Mouse (Mus musculus) liver, embryonic 14.5 days (tissue): ENCODE results near the gene Trp73. TPM values are rescaled to one million over a fixed set of nuclear protein-coding genes. Genes with fewer than 3 reads are reported as not detected.

Experiments
- ATAC-seq: fragments of 200-750 bp; cut with Nextera tagmentation; 2 replicates; pipeline ENCODE4 v1.8.0; 2017; ENCODE audit warnings: moderate number of reproducible peaks, mild to moderate bottlenecking, moderate library complexity; ENCODE audit not compliant: insufficient read depth
- DNase-seq, 3 experiments: peaks; one replicate each; pipeline ENCODE4 v3.0.0-alpha.2; 2012 to 2013; ENCODE audit warnings: low read depth in 3 of 3, low spot score in 3 of 3
- H3K27ac ChIP-seq: fragments of 300-500 bp; sonication (generic); 2 replicates; pipeline ENCODE4 v1.5.1; 2014; ENCODE audit warnings: moderate library complexity, mild to moderate bottlenecking, control low read depth, inconsistent platforms
- H3K27me3 ChIP-seq: fragments of 300-500 bp; sonication (generic); 2 replicates; pipeline ENCODE4 v1.6.1; 2014; ENCODE audit warnings: mild to moderate bottlenecking, low read length, moderate library complexity; ENCODE audit not compliant: control insufficient read depth, insufficient read depth
- H3K36me3 ChIP-seq: fragments of 300-500 bp; sonication (generic); replicated peaks from 2 replicates; pipeline ENCODE4 v1.6.1; 2014; ENCODE audit warnings: low read depth; ENCODE audit not compliant: control insufficient read depth, insufficient read depth
- H3K4me1 ChIP-seq, 2 experiments: fragments of 200-500 bp in 1 of 2; fragments of 300-500 bp in 1 of 2; sonication (generic) in 1 of 2; replicated peaks; 2 replicates each; pipeline ENCODE4 v1.6.1; 2012 to 2014; ENCODE audit warnings: antibody characterized with exemption in 1 of 2, inconsistent platforms in 1 of 2, low read length in 1 of 2; ENCODE audit not compliant: control insufficient read depth in 2 of 2, insufficient read depth in 2 of 2
- H3K4me2 ChIP-seq: fragments of 300-500 bp; sonication (generic); 2 replicates; pipeline ENCODE4 v1.6.1; 2014; ENCODE audit warnings: low read depth, mild to moderate bottlenecking, control low read depth, moderate library complexity
- H3K4me3 ChIP-seq, 2 experiments: fragments of 200-500 bp in 1 of 2; fragments of 300-500 bp in 1 of 2; sonication (generic) in 1 of 2; 2 replicates each; pipeline ENCODE4 v1.5.1; 2012 to 2014; ENCODE audit warnings: low read depth in 2 of 2, low read length in 2 of 2, mild to moderate bottlenecking in 2 of 2, control low read depth in 1 of 2, inconsistent platforms in 1 of 2, moderate library complexity in 1 of 2; ENCODE audit not compliant: insufficient read depth in 1 of 2
- H3K9ac ChIP-seq: fragments of 300-500 bp; sonication (generic); replicated peaks from 2 replicates; pipeline ENCODE4 v1.6.1; 2014; ENCODE audit warnings: mild to moderate bottlenecking, control low read depth, moderate library complexity
- H3K9me3 ChIP-seq: fragments of 300-500 bp; sonication (generic); 2 replicates; pipeline ENCODE4 v1.6.1; 2016; ENCODE audit warnings: low read length, mixed read lengths; ENCODE audit not compliant: control insufficient read depth
- CTCF ChIP-seq: IDR thresholded peaks from 2 replicates; pipeline ENCODE4 v1.5.1; 2016; ENCODE audit warnings: antibody characterized with exemption, low read depth, control low read depth
- EP300 ChIP-seq: IDR thresholded peaks from 2 replicates; pipeline ENCODE4 v1.6.1; 2016; ENCODE audit warnings: antibody characterized with exemption, low read depth
- WGBS: fragments of 180-500 bp; shearing (Covaris S2); extraction: QIAGEN DNeasy Blood & Tissue Kit; methylation state at CpG from one replicate; pipeline ENCODE4 v1.1.7; 2014; ENCODE audit not compliant: insufficient replicate concordance; 5-methylcytosine and 5-hydroxymethylcytosine counted together
- polyA plus RNA-seq, 2 experiments: library from polyadenylated mRNA; depleted of rRNA in 1 of 2; stranded (reverse) in 1 of 2; unstranded in 1 of 2; fragments of >200 nt; fragmentation: Nextera tagmentation in 1 of 2; extraction: Ambion mirVana in 1 of 2; gene quantifications; 2 replicates each; pipeline versions ENCODE4 v1.2.1 to v1.2.3; 2012 to 2014

Gene Trp73
- polyA plus RNA-seq, 2 experiments, result 0.01 to 0.06 TPM

DNA sequence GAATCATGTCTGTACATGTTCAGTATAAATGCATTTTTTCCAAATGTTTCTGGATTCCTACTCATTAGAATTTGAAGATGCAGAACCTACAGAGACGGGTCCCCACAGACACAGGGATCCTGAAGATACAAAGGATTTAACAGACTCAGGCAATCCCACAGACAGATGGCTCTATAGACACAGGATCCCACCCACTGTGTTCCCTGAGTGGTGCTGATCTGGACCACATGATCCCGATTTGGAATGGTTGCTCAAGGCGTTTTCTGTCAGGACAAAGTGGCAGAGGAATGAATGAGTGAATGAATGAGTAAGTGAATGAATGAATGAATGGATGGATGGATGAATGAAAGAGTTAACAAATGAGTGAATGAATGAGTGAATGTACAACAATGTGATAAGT lies 54.2 kb downstream of the Trp73 start:
- TF ChIP-seq EP300 (no peak), CTCF (no peak)
- DNase-seq (no peak), ATAC-seq (no peak)
- Histone ChIP-seq H3K4me1 (no peaks in the 10 kb centered on the region), H3K27me3 (no peaks in the 10 kb centered on the region; the same call in none of the 2 replicates), H3K27ac (no peak overlapping the region), H3K4me3 (no peak overlapping the region), H3K36me3 (no peaks in the 10 kb centered on the region), H3K4me2 (no peak overlapping the region), H3K9me3 (no peaks in the 10 kb centered on the region), H3K9ac (no peak overlapping the region)
- WGBS, result 46% methylated on average over 3 of the region's 3 CpGs

DNA sequence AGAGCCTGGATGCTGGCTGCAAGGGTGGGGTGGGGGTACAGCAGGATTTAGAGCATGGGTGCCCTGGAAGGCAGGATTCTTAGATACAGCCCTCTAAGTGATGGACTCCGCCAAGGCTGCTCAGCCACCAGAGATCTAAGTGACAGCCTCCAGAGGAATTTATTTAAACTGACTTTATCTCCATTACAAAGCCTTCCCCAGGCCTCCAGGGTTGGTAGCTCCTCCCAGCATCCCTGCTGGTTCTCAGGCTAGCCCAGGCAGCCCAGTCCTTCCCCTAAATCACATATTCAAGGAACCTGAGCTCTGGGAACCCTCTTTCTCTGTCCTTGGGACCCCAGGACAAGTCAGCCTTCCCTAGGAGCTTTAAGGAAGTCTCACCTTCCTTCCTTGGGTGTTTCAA lies 58.0 kb downstream of the Trp73 start:
- Histone ChIP-seq H3K4me1 (no peaks in the 10 kb centered on the region), H3K36me3 (no peaks in the 10 kb centered on the region), H3K27ac (no peak overlapping the region), H3K27me3 (no peaks in the 10 kb centered on the region; the same call in none of the 2 replicates), H3K4me3 (no peak overlapping the region), H3K4me2 (no peak overlapping the region), H3K9ac (no peak overlapping the region), H3K9me3 (no peaks in the 10 kb centered on the region)
- no peak for ATAC-seq
- TF ChIP-seq EP300, result no peak
- no peak for TF ChIP-seq CTCF
- WGBS, result 6% methylated on average over 1 of the region's 1 CpGs
- DNase-seq, result no peak

DNA sequence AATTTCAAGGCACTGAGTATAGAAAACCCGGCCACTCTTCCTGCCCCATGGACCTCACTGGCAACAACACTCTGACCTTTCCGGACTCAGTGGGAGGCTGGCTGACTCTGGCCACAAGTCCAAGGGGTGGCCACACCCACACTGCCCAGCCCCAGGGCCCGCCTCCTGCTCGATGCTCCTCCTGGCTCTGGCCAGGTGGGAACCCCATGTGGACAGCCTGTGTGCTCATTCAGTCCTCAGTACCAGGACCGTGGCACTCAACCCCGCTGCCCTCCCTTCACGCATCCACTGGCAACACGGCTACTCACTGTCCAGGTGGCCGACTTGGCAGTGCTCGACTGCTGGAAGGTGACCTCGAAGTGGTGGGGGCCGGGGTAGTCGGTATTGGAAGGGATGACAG lies 59.0 kb downstream of the Trp73 start:
- peak; percentile 62 for ATAC-seq
- 3% methylated on average over 13 of the region's 13 CpGs for WGBS
- Histone ChIP-seq H3K27ac (no peak overlapping the region), H3K4me1 (no peaks in the 10 kb centered on the region), H3K4me2 (no peak overlapping the region; the same call in 1 of the 2 replicates), H3K27me3 (no peaks in the 10 kb centered on the region; the same call in none of the 2 replicates), H3K9ac (no peak overlapping the region), H3K36me3 (no peaks in the 10 kb centered on the region), H3K4me3 (no peak overlapping the region), H3K9me3 (no peaks in the 10 kb centered on the region)
- TF ChIP-seq EP300 (no peak), CTCF (no peak)
- peak in 1 of 3 experiments; percentile 20 for DNase-seq

DNA sequence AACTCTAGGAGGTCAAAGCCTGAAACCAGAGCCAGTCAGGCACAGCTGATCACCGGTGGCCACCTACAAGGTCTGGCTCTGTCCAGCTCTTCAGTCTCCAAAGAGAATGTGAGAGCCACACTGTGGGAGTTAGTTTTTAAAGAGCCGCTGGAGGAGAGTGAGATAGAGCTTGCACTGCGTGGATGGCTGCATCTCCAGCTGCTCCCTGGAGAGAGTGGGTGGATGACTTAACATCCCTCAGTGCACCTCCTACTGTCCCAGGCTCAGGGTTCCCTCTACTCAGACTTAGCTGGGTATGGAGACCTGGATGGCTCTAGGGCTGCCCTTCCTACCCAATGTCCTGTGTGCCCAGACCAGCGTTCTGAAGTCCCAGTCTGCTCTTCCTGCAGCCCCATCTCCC lies 59.8 kb downstream of the Trp73 start:
- Histone ChIP-seq H3K9ac (no peak overlapping the region), H3K4me1 (no peaks in the 10 kb centered on the region), H3K9me3 (no peaks in the 10 kb centered on the region), H3K4me2 (no peak overlapping the region), H3K27ac (no peak overlapping the region), H3K36me3 (no peaks in the 10 kb centered on the region), H3K4me3 (no peak overlapping the region), H3K27me3 (no peaks in the 10 kb centered on the region; the same call in none of the 2 replicates)
- no peak for DNase-seq
- TF ChIP-seq CTCF (no peak), EP300 (no peak)
- ATAC-seq, result no peak
- WGBS, result 49% methylated on average over 4 of the region's 4 CpGs

DNA sequence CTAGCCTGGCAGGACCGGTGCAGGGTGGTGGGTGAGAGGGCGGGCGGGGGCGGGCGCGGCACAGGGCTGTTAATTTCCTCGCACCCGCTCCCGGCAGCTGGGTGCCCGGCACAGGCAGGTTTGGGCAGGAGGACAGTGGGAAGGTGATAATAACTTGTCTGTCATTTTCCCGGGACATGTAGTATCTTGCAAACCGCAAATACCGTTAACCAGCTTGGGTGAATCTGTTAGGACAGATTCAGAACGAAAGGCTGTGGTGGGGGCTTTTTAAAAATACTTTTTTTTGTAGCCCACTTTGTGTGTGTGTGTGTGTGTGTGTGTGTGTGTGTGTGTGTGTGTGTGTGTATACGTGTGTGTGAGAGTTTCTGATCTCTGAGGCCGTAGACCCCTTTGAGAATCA lies 68.1 kb downstream of the Trp73 start:
- H3K9ac ChIP-seq, result no peak overlapping the region
- no peak for ATAC-seq
- no peak for TF ChIP-seq EP300
- no peak for TF ChIP-seq CTCF

DNA sequence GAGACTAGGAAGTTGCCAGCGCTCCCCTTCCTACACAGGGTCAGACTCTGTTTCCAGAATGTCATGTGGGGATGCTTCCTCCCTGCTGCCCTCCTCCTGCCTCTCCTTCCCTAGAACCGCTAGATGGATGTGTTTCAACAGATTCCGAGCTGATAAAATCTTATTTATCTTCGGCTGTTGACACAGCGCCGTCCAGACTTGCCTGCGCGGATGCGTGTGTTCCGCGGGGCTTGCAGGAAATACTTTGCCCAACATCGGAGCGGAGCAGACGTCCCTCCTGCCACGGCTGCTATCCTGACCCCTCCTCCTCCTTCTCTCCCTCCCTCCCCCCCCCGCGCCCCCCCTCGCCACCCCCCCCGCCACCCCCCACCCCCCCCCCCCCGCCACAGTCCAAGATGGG lies 68.5 kb downstream of the Trp73 start:
- no peak for DNase-seq
- Histone ChIP-seq H3K4me1 (no peaks in the 10 kb centered on the region), H3K4me3 (no peak overlapping the region), H3K36me3 (no peaks in the 10 kb centered on the region), H3K4me2 (no peak overlapping the region), H3K27ac (no peak overlapping the region), H3K9ac (no peak overlapping the region), H3K27me3 (peaks cover 12% of the 10 kb centered on the region), H3K9me3 (no peaks in the 10 kb centered on the region)
- no peak for TF ChIP-seq EP300
- TF ChIP-seq CTCF, result no peak
- ATAC-seq, result no peak
- 3% methylated on average over 16 of the region's 20 CpGs for WGBS

More for the DNA sequence above, 68.1 kb downstream of the Trp73 start:
- Histone ChIP-seq H3K27me3 (peaks cover 12% of the 10 kb centered on the region), H3K4me2 (no peak overlapping the region), H3K4me3 (no peak overlapping the region), H3K4me1 (no peaks in the 10 kb centered on the region), H3K36me3 (no peaks in the 10 kb centered on the region), H3K9me3 (no peaks in the 10 kb centered on the region), H3K27ac (no peak overlapping the region)
- 11% methylated on average over 16 of the region's 16 CpGs for WGBS
- no peak for DNase-seq
